ENCODE assay signal across 20 mouse cellular contexts in genomic region chr10:83692175-83692895, GRCm38 (mm10). TPM values are rescaled to one million over a fixed set of nuclear protein-coding genes. Genes with fewer than 3 reads are reported as not detected.
A peak's percentile ranks its signal among the peaks of the same experiment; 100 is the strongest.
DNase-seq lines count a peak whose midpoint lies in the region; ATAC-seq and TF ChIP-seq lines count a peak whose summit lies in the region.
"Had no signal": no experiment of that assay in that cellular context is flagged by ENCODE, and none has a peak within 500 bp of the region (broad histone marks: within the 10 kb centered on the region; RNA-seq: fewer than 3 reads in every experiment).

No protein-coding gene starts in this region.

- no peaks in the 10 kb centered on the region for H3K36me3 ChIP-seq in liver, adult 2 months (ENCODE audit: control insufficient read depth, insufficient read depth, low read length)
- H3K36me3 ChIP-seq in liver, embryonic 11.5 days (ENCODE audit: control insufficient read depth, insufficient read depth, low read length) = no peaks in the 10 kb centered on the region
- no peaks in the 10 kb centered on the region for H3K36me3 ChIP-seq in liver, embryonic 13.5 days
- H3K36me3 ChIP-seq in stomach, postnatal 0 days (ENCODE audit: control insufficient read depth, insufficient read depth, low read length) = no peaks in the 10 kb centered on the region
- H3K36me3 ChIP-seq: embryonic facial prominence, embryonic 10.5 days; midbrain, embryonic 10.5 days had no signal

- no peaks in the 10 kb centered on the region for H3K27me3 ChIP-seq in liver, adult 2 months (ENCODE audit: control insufficient read depth, insufficient read depth, low read length)
- no peaks in the 10 kb centered on the region for H3K27me3 ChIP-seq in liver, embryonic 11.5 days (replicated peaks; ENCODE audit: control insufficient read depth, insufficient read depth, low read length)
- no peaks in the 10 kb centered on the region for H3K27me3 ChIP-seq in liver, embryonic 13.5 days
- no peaks in the 10 kb centered on the region for H3K27me3 ChIP-seq in stomach, postnatal 0 days (ENCODE audit: control insufficient read depth, insufficient read depth, low read length)

- TF ChIP-seq CTCF in liver, adult 2 months (IDR thresholded peaks at IDR 0.05; ENCODE audit: low read depth, low read length) = no peak
- no peak for TF ChIP-seq CTCF in stomach, postnatal 0 days (IDR thresholded peaks at IDR 0.05; ENCODE audit: low read depth)

- H3K4me3 ChIP-seq in liver, adult 2 months (ENCODE audit: insufficient read depth, low read depth, low read length) = no peak overlapping the region
- H3K4me3 ChIP-seq in liver, embryonic 11.5 days (ENCODE audit: low read depth, low read length) = no peak overlapping the region
- no peak overlapping the region for H3K4me3 ChIP-seq in liver, embryonic 13.5 days (replicated peaks)
- H3K4me3 ChIP-seq in stomach, postnatal 0 days (ENCODE audit: low read depth, low read length) = no peak overlapping the region
- H3K4me3 ChIP-seq: embryonic facial prominence, embryonic 10.5 days; gastrocnemius, adult 2 months; midbrain, embryonic 10.5 days had no signal

- no peaks in the 10 kb centered on the region for H3K79me2 ChIP-seq in liver, adult 2 months (ENCODE audit: control insufficient read depth, insufficient read depth, low read length)

- ATAC-seq in liver, embryonic 11.5 days (replicated peaks; ENCODE audit: low FRiP score) = no peak
- peak; percentile 39; the same call in 1 of the 2 replicates for ATAC-seq in liver, embryonic 13.5 days (ENCODE audit: low read depth)
- ATAC-seq in stomach, postnatal 0 days (ENCODE audit: low FRiP score, low TSS enrichment) = peak; percentile 64
- ATAC-seq: hindbrain, postnatal 0 days had no signal

- intact Hi-C loops in heart, postnatal 25 days (cut with DNase I) = no loop called here

- TF ChIP-seq EP300 in stomach, postnatal 0 days (optimal IDR thresholded peaks at IDR 0.05) = no peak

- H3K4me2 ChIP-seq in liver, embryonic 11.5 days = no peak overlapping the region
- no peak overlapping the region for H3K4me2 ChIP-seq in liver, embryonic 13.5 days
- H3K4me2 ChIP-seq in stomach, postnatal 0 days (replicated peaks; ENCODE audit: low read depth) = no peak overlapping the region

- TF ChIP-seq POLR2A in liver, adult 2 months (IDR thresholded peaks at IDR 0.05; ENCODE audit: extremely low read depth, insufficient read depth, low read length) = no peak

- H3K27ac ChIP-seq in liver, adult 2 months (replicated peaks; ENCODE audit: insufficient read depth, low read depth, low read length) = no peak overlapping the region
- no peak overlapping the region for H3K27ac ChIP-seq in liver, embryonic 11.5 days (ENCODE audit: low read depth, low read length)
- H3K27ac ChIP-seq in liver, embryonic 13.5 days = no peak overlapping the region
- H3K27ac ChIP-seq in stomach, postnatal 0 days (replicated peaks) = no peak overlapping the region
- H3K27ac ChIP-seq: embryonic facial prominence, embryonic 10.5 days; gastrocnemius, adult 2 months; hindbrain, postnatal 0 days; midbrain, embryonic 10.5 days had no signal

- H3K9ac ChIP-seq in liver, adult 2 months (ENCODE audit: low read depth, low read length) = no peak overlapping the region
- no peak overlapping the region for H3K9ac ChIP-seq in liver, embryonic 11.5 days (ENCODE audit: low read depth, low read length)
- H3K9ac ChIP-seq in liver, embryonic 13.5 days = no peak overlapping the region
- no peak overlapping the region for H3K9ac ChIP-seq in stomach, postnatal 0 days (ENCODE audit: low read length)

- peak; percentile 77 for DNase-seq in heart, adult 11 months
- no peak for DNase-seq in heart, postnatal 25 days (ENCODE audit: low spot score)
- peak; percentile 45 for DNase-seq in liver, adult 2 months (ENCODE audit: extremely low read depth, low read depth, low spot score)
- no peak for DNase-seq in liver, embryonic 11.5 days (ENCODE audit: low spot score)
- DNase-seq in liver, embryonic 13.5 days = no peak
- peak; percentile 18 for DNase-seq in stomach, postnatal 0 days (ENCODE audit: low spot score)
- DNase-seq in lung, postnatal 14 days = no peak
- DNase-seq in urinary bladder, postnatal 14 days (ENCODE audit: low spot score) = no peak
- DNase-seq: cerebellum, adult 2 months; cerebellum, postnatal 36 days; gastrocnemius, adult 2 months; kidney, adult 8-10 months; kidney, postnatal 14 days; lung, adult 18-20 months; lung, postnatal 36 days; right cerebral cortex, postnatal 4 days had no signal

- peaks cover 3% of the 10 kb centered on the region; the same call in 1 of the 2 replicates for H3K4me1 ChIP-seq in liver, adult 2 months (ENCODE audit: control insufficient read depth, insufficient read depth, low read length)
- peaks cover 8% of the 10 kb centered on the region; the same call in 1 of the 2 replicates for H3K4me1 ChIP-seq in liver, embryonic 11.5 days (replicated peaks; ENCODE audit: control insufficient read depth, insufficient read depth, low read length)
- H3K4me1 ChIP-seq in liver, embryonic 13.5 days (replicated peaks) = peaks cover 7% of the 10 kb centered on the region; the same call in 1 of the 2 replicates
- H3K4me1 ChIP-seq in stomach, postnatal 0 days (replicated peaks; ENCODE audit: control insufficient read depth, insufficient read depth) = no peaks in the 10 kb centered on the region
- H3K4me1 ChIP-seq: embryonic facial prominence, embryonic 10.5 days; midbrain, embryonic 10.5 days had no signal

- WGBS in liver, adult 2 months = 54% methylated on average over 11 of the region's 11 CpGs
- WGBS in liver, embryonic 11.5 days = 70% methylated on average over 11 of the region's 11 CpGs
- 57% methylated on average over 11 of the region's 11 CpGs for WGBS in liver, embryonic 13.5 days (ENCODE audit: insufficient replicate concordance)
- 64% methylated on average over 11 of the region's 11 CpGs for WGBS in stomach, postnatal 0 days

- no peaks in the 10 kb centered on the region for H3K9me3 ChIP-seq in liver, embryonic 11.5 days (ENCODE audit: control insufficient read depth, low read length)
- H3K9me3 ChIP-seq in liver, embryonic 13.5 days (replicated peaks) = no peaks in the 10 kb centered on the region
- H3K9me3 ChIP-seq in stomach, postnatal 0 days (ENCODE audit: control insufficient read depth, low read length) = no peaks in the 10 kb centered on the region
- H3K9me3 ChIP-seq: embryonic facial prominence, embryonic 10.5 days; midbrain, embryonic 10.5 days had no signal

RNA-seq across cellular contexts. Expression of gene 1500009L16Rik, which starts 30.3 kb away (rescaled TPM):
- total RNA-seq in heart, postnatal 25 days (2021) = 1 to 10 TPM; 4.4 to 6.1 TPM
- not detected in 2 replicates for total RNA-seq in liver, adult 2 months (2014; rRNA removed)
- polyA plus RNA-seq in liver, adult 2 months (2012; rRNA removed) = 0.12 TPM in 1 of 2 replicates, not detected in the other
- 7.8 and 10.0 TPM in 2 replicates for polyA plus RNA-seq in liver, embryonic 11.5 days (2014; fragmentation: Nextera tagmentation; extraction: Ambion mirVana)
- 2.3 TPM in 2 replicates for polyA plus RNA-seq in liver, embryonic 13.5 days (2015; fragmentation: Nextera tagmentation; extraction: Ambion mirVana)
- polyA plus RNA-seq in stomach, postnatal 0 days (2015; fragmentation: Nextera tagmentation; extraction: Ambion mirVana) = 8.7 and 11.7 TPM in 2 replicates
- total RNA-seq: neutrophil, adult 5-6 weeks had no signal

RNA-seq across cellular contexts. Expression of gene Appl2, which starts 43.8 kb away (rescaled TPM):
- 10 to 100 TPM; 32.5 to 34.6 TPM for total RNA-seq in heart, postnatal 25 days (2021)
- 26.6 and 28.9 TPM in 2 replicates for total RNA-seq in liver, adult 2 months (2014; rRNA removed)
- 6.5 and 18.1 TPM in 2 replicates for polyA plus RNA-seq in liver, adult 2 months (2012; rRNA removed)
- polyA plus RNA-seq in liver, embryonic 11.5 days (2014; fragmentation: Nextera tagmentation; extraction: Ambion mirVana) = 26.8 and 29.9 TPM in 2 replicates
- polyA plus RNA-seq in liver, embryonic 13.5 days (2015; fragmentation: Nextera tagmentation; extraction: Ambion mirVana) = 8.5 and 10.8 TPM in 2 replicates
- 34.3 and 35.8 TPM in 2 replicates for polyA plus RNA-seq in stomach, postnatal 0 days (2015; fragmentation: Nextera tagmentation; extraction: Ambion mirVana)

Comparison
In these comparisons a context has a peak if more than half of its experiments do, and no peak if none do; other contexts are left out.
1. DNase-seq: peak in heart, adult 11 months (single experiment), liver, adult 2 months (single experiment) and stomach, postnatal 0 days (single experiment); none in heart, postnatal 25 days (single experiment), liver, embryonic 11.5 days (single experiment), liver, embryonic 13.5 days (single experiment), lung, postnatal 14 days (single experiment) and urinary bladder, postnatal 14 days (single experiment).